Mouse (Mus musculus) hindbrain, embryonic 16.5 days (tissue): Measurements from ENCODE around the gene Wnt7b. TPM values are rescaled to one million over a fixed set of nuclear protein-coding genes. Genes with fewer than 3 reads are reported as not detected.

ENCODE experiments used
- ATAC-seq: fragments of 200-750 bp; cut with Nextera tagmentation; 2 replicates; pipeline ENCODE4 v1.8.0; 2017; ENCODE audit warnings: moderate TSS enrichment, moderate library complexity
- H3K27ac ChIP-seq: fragments of 300-500 bp; sonication (generic); 2 replicates; pipeline ENCODE4 v1.5.1; 2014; ENCODE audit warnings: low read depth, mild to moderate bottlenecking, control low read depth, low read length, moderate library complexity
- H3K27me3 ChIP-seq: fragments of 300-500 bp; sonication (generic); replicated peaks from 2 replicates; pipeline ENCODE4 v1.6.1; 2014; ENCODE audit warnings: low read length; ENCODE audit not compliant: control insufficient read depth, insufficient read depth
- H3K36me3 ChIP-seq: fragments of 300-500 bp; sonication (generic); 2 replicates; pipeline ENCODE4 v1.6.1; 2014; ENCODE audit warnings: mild to moderate bottlenecking, low read length, moderate library complexity, mixed read lengths; ENCODE audit not compliant: control insufficient read depth, insufficient read depth
- H3K4me1 ChIP-seq: fragments of 300-500 bp; sonication (generic); 2 replicates; pipeline ENCODE4 v1.6.1; 2014; ENCODE audit warnings: low read depth, low read length; ENCODE audit not compliant: control insufficient read depth, insufficient read depth
- H3K4me2 ChIP-seq: fragments of 300-500 bp; sonication (generic); 2 replicates; pipeline ENCODE4 v1.6.1; 2014; ENCODE audit warnings: mild to moderate bottlenecking, low read length, control low read depth, moderate library complexity
- H3K4me3 ChIP-seq: fragments of 300-500 bp; sonication (generic); 2 replicates; pipeline ENCODE4 v1.5.1; 2014; ENCODE audit warnings: mild to moderate bottlenecking, low read length, control low read depth, moderate library complexity
- H3K9ac ChIP-seq: fragments of 300-500 bp; sonication (generic); 2 replicates; pipeline ENCODE4 v1.6.1; 2014; ENCODE audit warnings: low read depth, mild to moderate bottlenecking, control low read depth, low read length, moderate library complexity
- H3K9me3 ChIP-seq: fragments of 300-500 bp; sonication (generic); 2 replicates; pipeline ENCODE4 v1.6.1; 2014; ENCODE audit warnings: mild to moderate bottlenecking, low read length, moderate library complexity; ENCODE audit not compliant: control insufficient read depth
- WGBS: fragments of 180-500 bp; shearing (Covaris S2); extraction: QIAGEN DNeasy Blood & Tissue Kit; methylation state at CpG from one replicate; pipeline ENCODE4 v1.1.7; 2014; 5-methylcytosine and 5-hydroxymethylcytosine counted together
- polyA plus RNA-seq: library from polyadenylated mRNA; unstranded; fragments of >200 nt; fragmentation: Nextera tagmentation; extraction: Ambion mirVana; gene quantifications from 2 replicates; pipeline ENCODE4 v1.2.1, GENCODE M21; 2015

Wnt7b gene
- 26.4 and 35.4 TPM in 2 replicates for polyA plus RNA-seq

DNA sequence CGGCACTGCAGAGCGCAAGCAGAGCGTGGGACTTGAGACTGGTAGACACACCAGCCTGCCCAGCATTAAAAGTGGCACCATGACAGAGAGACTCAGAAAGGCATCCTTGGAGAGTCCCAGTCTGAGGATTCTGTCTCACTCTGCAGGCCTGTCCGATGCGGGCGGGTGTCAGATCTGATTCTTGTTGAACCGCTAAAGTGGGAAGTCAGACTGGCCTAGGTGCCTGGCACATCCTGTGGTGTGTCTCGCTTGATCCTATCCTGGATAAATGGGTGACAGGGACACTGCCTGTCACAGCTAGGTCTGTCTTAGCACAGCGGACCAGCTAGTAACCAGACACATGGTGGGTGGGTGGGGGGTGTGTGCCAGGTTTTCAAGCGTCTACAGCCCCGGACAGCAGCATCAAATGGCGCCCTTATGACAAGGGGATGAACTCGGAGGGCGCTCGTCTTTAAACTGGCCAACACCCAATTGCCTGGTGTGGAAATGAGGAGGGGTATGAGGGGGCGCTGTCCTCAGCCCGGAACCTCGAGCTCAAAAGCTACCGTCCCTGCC lies at the start of gene Wnt7b:
Wnt7b (minus strand) TSS at position 118 of the 555 bp plus-strand sequence.
- Histone ChIP-seq H3K4me1 (peaks cover 29% of the 10 kb centered on the region), H3K9ac (peak within 1 kb of the TSS; percentile 74), H3K27me3 (peaks cover 30% of the 10 kb centered on the region), H3K36me3 (no peaks in the 10 kb centered on the region), H3K4me2 (peak within 1 kb of the TSS; percentile 99), H3K4me3 (peak within 1 kb of the TSS; percentile 69), H3K27ac (no peak within 1 kb of the TSS), H3K9me3 (peaks cover 6% of the 10 kb centered on the region; the same call in 1 of the 2 replicates)
- WGBS: 3% methylated on average over 19 of the region's 19 CpGs
- 0 out of 2 replicates have a peak, but pooled peaks have one; percentile 14 for ATAC-seq

GRCm38 (mm10) chr15:85631591-85631990 lies 49.3 kb upstream of the Wnt7b start:
- peaks cover 8% of the 10 kb centered on the region for H3K4me1 ChIP-seq
- no peaks in the 10 kb centered on the region for H3K9me3 ChIP-seq
- ATAC-seq: no peak
- H3K9ac ChIP-seq: no peak overlapping the region
- H3K4me3 ChIP-seq: no peak overlapping the region
- no peak overlapping the region for H3K27ac ChIP-seq
- H3K27me3 ChIP-seq: no peaks in the 10 kb centered on the region
- H3K36me3 ChIP-seq: no peaks in the 10 kb centered on the region
- WGBS: 38% methylated on average over 2 of the region's 2 CpGs
- no peak overlapping the region for H3K4me2 ChIP-seq

DNA sequence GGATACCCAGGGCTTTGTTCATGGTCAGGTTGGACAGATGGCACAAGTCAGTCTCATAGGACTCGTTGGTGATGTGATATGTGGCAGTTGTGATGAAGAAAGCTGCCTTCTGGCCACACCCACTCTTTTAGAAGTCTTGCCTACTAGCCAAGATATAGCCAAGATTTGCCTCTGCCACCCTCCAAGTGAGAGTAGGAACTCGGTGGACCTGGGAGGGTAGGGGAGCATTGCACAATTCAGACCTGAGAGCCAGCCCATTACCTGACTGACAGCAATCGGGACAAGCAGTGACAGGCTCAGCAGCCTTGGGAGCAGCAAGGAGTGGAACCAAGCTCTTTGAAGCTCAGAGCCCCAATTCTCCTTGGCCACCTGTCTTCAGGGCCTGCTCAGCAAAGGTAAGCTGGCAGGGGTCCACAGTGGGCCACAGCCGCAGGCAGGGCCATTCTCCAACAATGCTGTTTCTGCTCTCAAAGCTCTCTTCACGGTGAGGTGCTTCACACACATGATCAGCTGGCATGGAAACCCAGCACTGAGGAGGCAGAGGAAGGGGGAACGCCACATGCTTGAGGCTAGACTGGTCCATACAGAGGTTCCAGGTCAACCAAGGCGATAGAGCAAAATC lies 47.8 kb upstream of the Wnt7b start:
- Histone ChIP-seq H3K27me3 (no peaks in the 10 kb centered on the region), H3K27ac (no peak overlapping the region)
- WGBS: 74% methylated on average over 7 of the region's 7 CpGs

DNA sequence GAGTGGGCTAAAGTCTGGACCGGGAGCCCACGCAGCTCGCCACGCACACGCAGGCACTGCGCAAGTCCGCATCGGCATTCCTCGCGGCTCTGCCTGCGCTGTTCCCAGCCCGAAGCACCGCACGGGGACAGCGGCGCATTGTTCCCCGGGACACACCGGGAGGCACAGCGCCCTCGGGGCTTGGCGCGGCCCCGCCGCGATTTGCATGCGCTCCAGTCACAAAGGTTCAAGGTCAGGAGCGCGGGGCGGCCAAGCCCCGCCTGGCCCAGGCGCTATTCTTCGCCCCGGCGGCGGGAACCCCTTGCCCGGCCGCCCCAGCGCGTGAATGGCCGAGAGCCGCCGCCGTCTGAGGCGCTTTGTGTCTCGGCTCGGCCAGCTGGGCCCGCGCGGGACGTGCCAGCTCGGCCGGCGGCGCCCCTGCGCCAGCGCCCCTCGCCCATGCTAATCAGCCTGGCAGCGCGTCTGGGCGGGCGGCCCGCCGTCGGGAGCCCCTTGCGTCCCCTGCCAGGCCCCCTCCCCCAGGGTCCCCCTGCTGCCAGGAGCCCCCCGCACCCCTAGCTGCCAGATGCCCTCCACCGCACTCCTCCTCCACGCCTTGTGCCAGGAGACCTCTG lies 43.5 kb upstream of the Wnt7b start:
- H3K4me3 ChIP-seq: peak overlapping the region; percentile 53
- peak overlapping the region; percentile 87 for H3K9ac ChIP-seq
- H3K36me3 ChIP-seq: no peaks in the 10 kb centered on the region
- H3K4me2 ChIP-seq: peak overlapping the region; percentile 94
- no peaks in the 10 kb centered on the region for H3K27me3 ChIP-seq
- ATAC-seq: peak; percentile 93
- H3K27ac ChIP-seq: peak overlapping the region; percentile 81
- H3K4me1 ChIP-seq: peaks cover 12% of the 10 kb centered on the region
- peaks cover 3% of the 10 kb centered on the region; the same call in 1 of the 2 replicates for H3K9me3 ChIP-seq
- WGBS: under 1% methylated on average over 49 of the region's 68 CpGs

More for the DNA sequence above, 47.8 kb upstream of the Wnt7b start:
- ATAC-seq: no peak
- H3K9me3 ChIP-seq: no peaks in the 10 kb centered on the region
- no peak overlapping the region for H3K4me2 ChIP-seq
- H3K4me1 ChIP-seq: peaks cover 18% of the 10 kb centered on the region
- H3K36me3 ChIP-seq: no peaks in the 10 kb centered on the region
- H3K9ac ChIP-seq: no peak overlapping the region
- H3K4me3 ChIP-seq: no peak overlapping the region

DNA sequence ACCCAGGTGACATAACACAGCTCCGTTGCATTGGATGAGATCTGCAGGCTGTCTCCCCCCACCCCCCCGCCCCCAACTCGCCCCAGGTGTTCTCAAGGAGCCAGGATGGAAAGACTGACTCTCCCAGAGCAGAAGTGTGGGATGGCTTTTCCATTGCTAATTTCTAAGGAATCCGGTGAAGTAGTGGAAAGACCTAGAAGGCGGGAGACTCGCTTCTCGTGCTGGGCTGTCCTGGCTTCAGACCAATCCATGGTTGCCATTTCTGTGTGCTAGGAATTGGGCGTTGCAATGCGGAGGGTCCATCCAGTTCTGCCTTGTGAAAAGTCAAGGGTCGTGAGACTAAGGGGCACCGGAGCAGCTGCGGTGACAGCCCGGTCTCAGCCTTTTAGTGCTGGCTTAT lies 39.9 kb upstream of the Wnt7b start:
- no peak overlapping the region for H3K27ac ChIP-seq
- peaks cover 3% of the 10 kb centered on the region; the same call in 1 of the 2 replicates for H3K9me3 ChIP-seq
- no peak overlapping the region for H3K9ac ChIP-seq
- 81% methylated on average over 13 of the region's 13 CpGs for WGBS
- H3K4me1 ChIP-seq: peaks cover 12% of the 10 kb centered on the region
- H3K4me3 ChIP-seq: no peak overlapping the region
- H3K36me3 ChIP-seq: no peaks in the 10 kb centered on the region
- H3K4me2 ChIP-seq: no peak overlapping the region
- H3K27me3 ChIP-seq: no peaks in the 10 kb centered on the region
- no peak for ATAC-seq

DNA sequence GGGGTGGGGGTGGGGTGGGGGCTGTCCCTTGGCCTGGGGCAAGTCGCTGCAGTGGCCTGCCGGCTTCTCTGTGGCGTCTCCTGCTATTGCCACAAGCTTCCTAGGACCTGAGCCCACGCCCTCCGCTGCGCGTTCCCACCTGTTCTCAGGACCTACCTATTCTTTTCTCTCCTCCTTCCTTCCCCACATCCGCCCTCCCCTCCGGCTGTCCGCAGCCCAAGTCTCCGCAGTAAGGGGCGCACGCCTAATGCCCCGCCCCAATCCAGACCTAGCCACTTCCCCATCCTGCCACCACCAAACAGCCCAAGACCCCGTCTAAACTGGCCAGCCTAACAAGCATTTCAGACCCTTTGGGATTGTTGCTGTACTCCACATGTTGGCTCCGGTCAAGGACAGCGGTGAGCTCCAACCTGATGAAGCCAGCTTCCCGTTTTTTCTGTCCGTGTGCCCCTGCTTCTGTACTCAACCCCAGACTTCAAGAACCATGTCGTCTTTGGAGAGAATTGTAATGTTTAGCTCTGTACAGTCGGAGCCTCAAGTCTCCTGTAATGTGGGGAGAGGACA lies 33.3 kb upstream of the Wnt7b start:
- WGBS: 41% methylated on average over 19 of the region's 21 CpGs
- Histone ChIP-seq H3K9me3 (no peaks in the 10 kb centered on the region), H3K4me1 (peaks cover 20% of the 10 kb centered on the region), H3K4me2 (no peak overlapping the region), H3K9ac (no peak overlapping the region), H3K36me3 (no peaks in the 10 kb centered on the region), H3K27ac (no peak overlapping the region), H3K4me3 (no peak overlapping the region), H3K27me3 (peaks cover 2% of the 10 kb centered on the region)
- ATAC-seq: no peak

DNA sequence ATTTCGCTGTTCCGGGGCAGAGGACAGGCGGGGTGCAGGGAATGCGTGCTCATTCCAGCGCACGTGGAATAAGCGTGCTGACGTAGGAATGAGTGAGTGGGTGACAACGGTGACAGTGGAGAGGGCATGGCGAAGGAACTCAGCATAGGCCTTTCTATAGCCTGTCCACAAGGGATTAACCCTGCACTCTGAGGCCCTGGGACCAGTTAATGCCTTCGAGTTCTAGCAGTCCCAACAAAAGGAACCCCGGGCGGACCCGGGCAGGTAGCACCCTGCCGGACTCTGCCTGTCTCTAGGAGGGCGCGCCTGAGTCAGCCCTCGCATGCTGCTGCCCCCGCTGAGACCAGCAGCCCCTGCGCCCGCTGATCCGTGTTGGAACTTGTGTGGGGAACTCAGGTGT lies 32.8 kb upstream of the Wnt7b start:
- no peak overlapping the region for H3K9ac ChIP-seq
- no peak overlapping the region; the same call in 1 of the 2 replicates for H3K27ac ChIP-seq
- H3K27me3 ChIP-seq: peaks cover 2% of the 10 kb centered on the region
- no peaks in the 10 kb centered on the region for H3K36me3 ChIP-seq
- no peaks in the 10 kb centered on the region for H3K9me3 ChIP-seq
- ATAC-seq: no peak
- peaks cover 20% of the 10 kb centered on the region for H3K4me1 ChIP-seq
- no peak overlapping the region for H3K4me3 ChIP-seq
- no peak overlapping the region for H3K4me2 ChIP-seq
- 45% methylated on average over 22 of the region's 22 CpGs for WGBS

- WGBS: 39% methylated on average over 17 of the region's 17 CpGs
- peak overlapping the region; percentile 72 for H3K27ac ChIP-seq
Measured at GRCm38 (mm10) chr15:85613358-85614266, 31.3 kb upstream of the Wnt7b start.

More at GRCm38 (mm10) chr15:85613358-85614266, 31.3 kb upstream of the Wnt7b start:
- peak overlapping the region; percentile 28; the same call in 1 of the 2 replicates for H3K9ac ChIP-seq
- no peaks in the 10 kb centered on the region for H3K36me3 ChIP-seq
- H3K27me3 ChIP-seq: peaks cover 2% of the 10 kb centered on the region
- H3K4me1 ChIP-seq: peaks cover 20% of the 10 kb centered on the region
- H3K9me3 ChIP-seq: no peaks in the 10 kb centered on the region
- no peak overlapping the region for H3K4me3 ChIP-seq
- no peak overlapping the region for H3K4me2 ChIP-seq
- peak; percentile 94 for ATAC-seq
